ENCODE assay signal across 9 mouse cellular contexts in the genomic region with DNA sequence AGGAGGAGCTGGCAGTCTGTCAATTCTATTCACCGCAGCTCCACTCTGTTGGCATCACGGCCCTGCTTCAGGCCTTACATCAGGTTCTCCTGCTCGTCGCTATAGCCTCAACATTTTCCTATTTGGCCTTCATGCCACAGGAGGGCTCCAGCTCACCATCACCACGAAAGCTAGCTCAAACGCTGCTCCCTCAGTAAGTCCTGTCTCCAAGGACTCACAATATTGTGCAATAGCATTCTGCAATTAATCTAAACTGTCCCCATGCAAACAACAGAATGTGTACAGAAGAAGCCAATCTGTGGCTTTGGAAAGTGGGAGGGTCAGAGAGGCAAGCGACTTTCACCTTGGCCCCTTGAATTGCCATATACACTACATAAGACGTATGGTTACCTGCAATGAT. TPM values are rescaled to one million over a fixed set of nuclear protein-coding genes. Genes with fewer than 3 reads are reported as not detected.
DNase-seq lines count a peak whose midpoint lies in the region; ATAC-seq and TF ChIP-seq lines count a peak whose summit lies in the region.
"Had no signal": no experiment of that assay in that cellular context is flagged by ENCODE, and none has a peak within 500 bp of the region (broad histone marks: within the 10 kb centered on the region; RNA-seq: fewer than 3 reads in every experiment).

No protein-coding gene starts in this region.

- H3K27me3 ChIP-seq in hindbrain, postnatal 0 days (ENCODE audit: insufficient read depth, low read length): no peaks in the 10 kb centered on the region
- H3K27me3 ChIP-seq in kidney, embryonic 14.5 days (ENCODE audit: control insufficient read depth, insufficient read depth, low read length): no peaks in the 10 kb centered on the region
- H3K27me3 ChIP-seq: embryonic facial prominence, embryonic 15.5 days had no signal

- peak; percentile 75 for TF ChIP-seq CTCF in hindbrain, postnatal 0 days (IDR thresholded peaks at IDR 0.05; ENCODE audit: low read depth)
- TF ChIP-seq CTCF in olfactory bulb, adult 2 months (IDR thresholded peaks at IDR 0.05; ENCODE audit: insufficient read depth, low read depth, low read length): 0 out of 2 replicates have a peak, but pooled peaks have one; percentile 19

- WGBS in hindbrain, postnatal 0 days: 46% methylated on average over 8 of the region's 8 CpGs
- WGBS in olfactory bulb, adult 2 months: 41% methylated on average over 8 of the region's 8 CpGs
- 91% methylated on average over 8 of the region's 8 CpGs for WGBS in kidney, embryonic 14.5 days

- DNase-seq in heart, adult 11 months: peak; percentile 88
- no peak for DNase-seq in heart, postnatal 25 days (ENCODE audit: low spot score)
- peak; percentile 47 to 54 for DNase-seq in right cerebral cortex, postnatal 10 days (ENCODE audit: low spot score in 2 of 2)
- DNase-seq in right cerebral cortex, postnatal 4 days: no peak
- peak; percentile 77 for DNase-seq in hindbrain, postnatal 0 days (ENCODE audit: low spot score)
- DNase-seq in embryo, embryonic 10 days (ENCODE audit: low spot score): no peak

- no peak overlapping the region for H3K27ac ChIP-seq in hindbrain, postnatal 0 days
- H3K27ac ChIP-seq in olfactory bulb, adult 2 months (ENCODE audit: insufficient read depth, low read depth, low read length): no peak overlapping the region
- H3K27ac ChIP-seq in kidney, embryonic 14.5 days (ENCODE audit: low read depth, low read length): no peak overlapping the region
- H3K27ac ChIP-seq: embryonic facial prominence, embryonic 15.5 days had no signal

- no peaks in the 10 kb centered on the region for H3K36me3 ChIP-seq in hindbrain, postnatal 0 days (ENCODE audit: insufficient read depth, low read length)
- H3K36me3 ChIP-seq in kidney, embryonic 14.5 days (ENCODE audit: control insufficient read depth, insufficient read depth, low read length): peaks cover 16% of the 10 kb centered on the region

- intact Hi-C loops in heart, postnatal 25 days (cut with DNase I): no loop called here

- no peak overlapping the region for H3K4me2 ChIP-seq in hindbrain, postnatal 0 days (ENCODE audit: low read depth, low read length)
- no peak overlapping the region for H3K4me2 ChIP-seq in kidney, embryonic 14.5 days (replicated peaks; ENCODE audit: low read depth, low read length)
- H3K4me2 ChIP-seq: embryonic facial prominence, embryonic 15.5 days had no signal

- ATAC-seq in hindbrain, postnatal 0 days: peak; percentile 85
- ATAC-seq in kidney, embryonic 14.5 days (ENCODE audit: low FRiP score, low TSS enrichment): no peak

- H3K9ac ChIP-seq in hindbrain, postnatal 0 days (replicated peaks; ENCODE audit: low read length): no peak overlapping the region
- no peak overlapping the region for H3K9ac ChIP-seq in kidney, embryonic 14.5 days (ENCODE audit: low read depth, low read length)
- H3K9ac ChIP-seq: embryonic facial prominence, embryonic 15.5 days had no signal

- no peak overlapping the region for H3K4me3 ChIP-seq in hindbrain, postnatal 0 days (ENCODE audit: low read length)
- H3K4me3 ChIP-seq in olfactory bulb, adult 2 months (ENCODE audit: insufficient read depth, low read depth, low read length): no peak overlapping the region
- H3K4me3 ChIP-seq in kidney, embryonic 14.5 days (ENCODE audit: low read length): no peak overlapping the region
- H3K4me3 ChIP-seq: embryonic facial prominence, embryonic 15.5 days had no signal

- no peak for TF ChIP-seq POLR2A in olfactory bulb, adult 2 months (IDR thresholded peaks at IDR 0.05; ENCODE audit: insufficient read depth, low read depth, low read length)

- H3K4me1 ChIP-seq in hindbrain, postnatal 0 days (ENCODE audit: insufficient read depth, low read length): no peaks in the 10 kb centered on the region
- H3K4me1 ChIP-seq in olfactory bulb, adult 2 months (ENCODE audit: control insufficient read depth, insufficient read depth, low read length): peaks cover 2% of the 10 kb centered on the region
- no peaks in the 10 kb centered on the region for H3K4me1 ChIP-seq in kidney, embryonic 14.5 days (ENCODE audit: control insufficient read depth, insufficient read depth, low read length)
- H3K4me1 ChIP-seq: embryonic facial prominence, embryonic 15.5 days had no signal

- H3K9me3 ChIP-seq in hindbrain, postnatal 0 days (ENCODE audit: low read length): no peaks in the 10 kb centered on the region
- no peaks in the 10 kb centered on the region for H3K9me3 ChIP-seq in kidney, embryonic 14.5 days (ENCODE audit: control insufficient read depth, low read length)
- H3K9me3 ChIP-seq: embryonic facial prominence, embryonic 15.5 days had no signal

RNA-seq across cellular contexts. Expression of a gene that starts 27.8 kb away (rescaled TPM):
- 1 to 10 TPM; 6.1 to 8.9 TPM for total RNA-seq in heart, postnatal 25 days (2021)
- 67.0 and 85.9 TPM in 2 replicates for total RNA-seq in hindbrain, postnatal 0 days (2014; rRNA removed)
- 113 and 125 TPM in 2 replicates for polyA plus RNA-seq in hindbrain, postnatal 0 days (2015; fragmentation: Nextera tagmentation; extraction: Ambion mirVana)
- polyA plus RNA-seq in olfactory bulb, adult 2 months (2012; ENCODE audit: insufficient read depth, insufficient read length, low replicate concordance, missing spikeins): not detected in 2 replicates
- polyA plus RNA-seq in kidney, embryonic 14.5 days (2014; fragmentation: Nextera tagmentation; extraction: Ambion mirVana): 91.6 and 116 TPM in 2 replicates

Comparison
In these comparisons a context has a peak if more than half of its experiments do, and no peak if none do; other contexts are left out.
1. DNase-seq: peak in heart, adult 11 months (single experiment), right cerebral cortex, postnatal 10 days (2 of 2) and hindbrain, postnatal 0 days (single experiment); none in heart, postnatal 25 days (single experiment), right cerebral cortex, postnatal 4 days (single experiment) and embryo, embryonic 10 days (single experiment).
2. RNA of a gene that starts 27.8 kb away (polyA plus RNA-seq): 91.6 to 116 TPM in kidney, embryonic 14.5 days and 113 to 125 TPM in hindbrain, postnatal 0 days; not detected in olfactory bulb, adult 2 months; every median in the first group is over 10 times any median in the second.